Mouse (Mus musculus): Measurements from ENCODE around the gene Cntd1. TPM values are rescaled to one million over a fixed set of nuclear protein-coding genes. Genes with fewer than 3 reads are reported as not detected.

Cntd1 gene
- 4.6 TPM for polyA plus RNA-seq (2014; fragmentation: Illumina TruSeq; extraction: RNeasy Lipid Tissue Mini Kit (QIAGEN cat#74804); ENCODE audit: low read depth, low replicate concordance)

GRCm38 (mm10) chr11:101278223-101279192, at the start of gene Cntd1, which contains the start of gene Coa3:
Gene Cntd1 (plus strand): TSS chr11:101279012.
Gene Coa3 (minus strand): TSS chr11:101279114.

GRCm38 (mm10) chr11:101245855-101246701, 32.7 kb upstream of the Cntd1 start, which contains the start of gene Ramp2:
Gene Ramp2 (plus strand): TSS chr11:101246028.

DNA sequence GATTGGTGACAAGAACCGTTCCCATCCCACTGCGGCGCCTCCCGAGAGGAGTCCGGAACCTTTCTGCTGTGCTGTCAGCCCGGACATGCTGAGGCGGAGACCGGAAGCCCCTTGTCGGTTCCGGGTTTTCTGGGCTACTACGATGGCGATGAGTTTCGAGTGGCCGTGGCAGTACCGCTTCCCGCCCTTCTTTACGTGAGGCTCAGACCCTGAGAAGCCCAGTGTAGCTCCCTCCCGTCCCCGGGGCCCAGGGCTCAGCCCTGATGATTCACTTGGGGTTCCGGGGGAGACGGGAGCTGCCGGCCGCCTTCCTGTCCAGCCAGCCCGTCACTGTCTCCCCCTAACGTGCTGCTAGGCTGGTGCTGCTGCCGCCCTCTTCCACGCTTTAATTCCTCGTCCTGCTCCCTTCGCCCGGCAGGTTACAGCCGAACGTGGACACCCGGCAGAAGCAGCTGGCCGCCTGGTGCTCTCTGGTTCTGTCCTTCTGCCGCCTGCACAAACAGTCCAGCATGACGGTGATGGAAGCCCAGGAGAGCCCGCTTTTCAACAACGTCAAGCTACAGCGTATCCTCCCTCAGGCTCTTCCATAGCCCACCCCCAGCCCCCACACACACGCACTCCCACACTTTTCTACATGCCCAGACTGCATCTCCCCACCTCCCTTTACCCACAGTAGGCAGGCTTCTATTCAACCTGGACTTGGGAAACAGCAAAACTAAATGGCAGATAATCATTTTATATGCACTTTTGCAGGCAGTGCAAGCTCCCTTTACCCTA, 25.0 kb upstream of the Cntd1 start, which contains the start of gene Vps25:
TSS of gene Vps25 (plus strand) at position 95 of the 777 bp plus-strand sequence.

GRCm38 (mm10) chr11:101259948-101260825, 18.6 kb upstream of the Cntd1 start, which contains the start of gene Wnk4:
Gene Wnk4 (plus strand): TSS chr11:101260567.

DNA sequence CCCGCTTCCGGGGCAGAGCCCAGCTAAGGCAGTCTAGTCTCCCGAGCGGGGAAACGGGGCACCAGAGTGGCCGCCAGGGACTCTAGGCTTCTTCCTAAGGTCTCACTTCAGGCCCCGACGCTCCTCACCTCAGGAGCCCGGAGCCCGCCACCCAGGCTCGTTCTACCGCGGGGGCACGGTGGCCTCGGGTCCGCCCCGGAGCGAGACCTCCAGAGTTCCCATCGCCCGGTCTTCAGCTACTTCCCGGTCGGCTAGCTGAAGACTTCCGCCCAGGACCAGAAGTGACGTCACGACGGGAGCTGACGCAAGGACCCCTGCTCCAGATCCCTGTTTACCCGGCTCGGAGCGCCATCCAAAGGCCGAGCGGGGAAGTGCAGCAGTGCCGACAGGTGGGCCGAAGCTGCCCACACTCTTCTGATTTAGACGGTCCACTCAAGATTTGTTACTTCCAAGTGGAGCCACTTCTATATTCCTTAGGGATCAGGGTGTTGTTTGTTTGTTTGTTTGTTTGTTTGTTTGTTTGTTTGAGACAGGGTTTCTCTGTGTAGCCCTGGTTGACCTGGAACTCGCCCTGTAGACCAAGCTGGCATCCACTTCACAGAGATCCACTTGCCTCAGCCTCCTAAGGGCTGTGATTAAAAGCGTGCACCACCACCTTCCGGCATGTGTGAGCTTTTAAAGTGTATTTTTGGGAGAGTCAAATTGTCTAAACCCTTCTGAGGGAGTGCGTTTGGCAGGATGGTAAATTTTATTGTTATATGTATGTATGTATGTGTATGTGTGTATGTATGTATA, 23.4 kb downstream of the Cntd1 start, which contains the start of gene Becn1:
TSS of gene Becn1 (minus strand) at position 283 of the 795 bp plus-strand sequence.

DNA sequence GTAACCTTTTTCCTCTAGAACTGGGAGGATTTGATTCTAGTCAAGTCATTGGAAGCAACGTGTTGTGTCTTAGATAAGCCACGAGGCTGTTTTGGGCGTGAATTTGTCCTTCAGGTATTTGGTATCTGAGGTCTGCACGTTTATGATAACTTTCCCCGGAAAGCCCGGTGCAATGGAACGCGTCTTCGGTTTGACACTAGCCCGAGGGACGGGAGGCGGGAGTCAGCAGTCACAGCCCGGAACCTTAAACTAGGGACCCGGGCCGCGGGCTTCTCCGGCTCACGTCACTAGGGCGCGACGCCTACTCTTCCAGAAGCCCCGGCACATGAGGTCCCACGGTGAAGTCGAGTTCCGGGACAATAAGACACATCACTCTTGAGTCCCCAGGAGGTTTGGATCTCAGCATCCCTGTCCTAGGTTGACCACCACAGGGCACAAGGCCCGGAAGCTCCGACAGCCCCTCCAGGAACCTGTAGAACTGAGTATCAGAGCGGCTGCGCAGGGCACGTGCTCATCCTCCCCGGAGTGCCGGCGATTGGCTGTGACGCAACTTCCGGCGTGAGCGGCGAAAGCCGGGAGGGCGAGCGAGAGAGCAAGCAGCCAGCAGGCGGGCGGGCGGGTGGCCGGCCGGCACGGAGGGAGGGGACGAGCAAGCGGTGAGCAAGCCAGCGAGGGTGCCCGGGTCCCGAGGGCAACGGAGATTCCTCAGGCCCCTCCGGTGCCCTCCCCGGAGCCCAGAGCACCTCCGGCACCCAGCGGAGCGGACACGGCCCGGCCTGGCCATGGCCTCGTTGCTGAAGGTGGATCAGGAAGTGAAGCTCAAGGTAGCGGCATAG, 37.1 kb downstream of the Cntd1 start, which contains the start of gene Psme3:
TSS of gene Psme3 (plus strand) at position 549 of the 836 bp plus-strand sequence.

GRCm38 (mm10) chr11:101324763-101325162, 46.0 kb downstream of the Cntd1 start, which contains the start of gene Aoc2:
Gene Aoc2 (plus strand): TSS chr11:101325063.

GRCm38 (mm10) chr11:101330371-101330924, 51.6 kb downstream of the Cntd1 start, which contains the start of gene Aoc3:
Gene Aoc3 (plus strand): TSS chr11:101330605.

Other genes with a start within 250 kb of the Cntd1 start
- gene Naglu, start 209.0 kb upstream of the Cntd1 start, polyA plus RNA-seq (2014; fragmentation: Illumina TruSeq; extraction: RNeasy Lipid Tissue Mini Kit (QIAGEN cat#74804); ENCODE audit: low read depth, low replicate concordance), result 0.32 TPM
- not detected for gene Hsd17b1, start 200.6 kb upstream of the Cntd1 start, polyA plus RNA-seq (2014; fragmentation: Illumina TruSeq; extraction: RNeasy Lipid Tissue Mini Kit (QIAGEN cat#74804); ENCODE audit: low read depth, low replicate concordance)
- gene Coasy, start 196.4 kb upstream of the Cntd1 start, polyA plus RNA-seq (2014; fragmentation: Illumina TruSeq; extraction: RNeasy Lipid Tissue Mini Kit (QIAGEN cat#74804); ENCODE audit: low read depth, low replicate concordance), result 7.6 TPM
- 48.5 TPM for gene Mlx, start 191.7 kb upstream of the Cntd1 start, polyA plus RNA-seq (2014; fragmentation: Illumina TruSeq; extraction: RNeasy Lipid Tissue Mini Kit (QIAGEN cat#74804); ENCODE audit: low read depth, low replicate concordance)
- 3.7 TPM for gene Psmc3ip, start 183.6 kb upstream of the Cntd1 start, polyA plus RNA-seq (2014; fragmentation: Illumina TruSeq; extraction: RNeasy Lipid Tissue Mini Kit (QIAGEN cat#74804); ENCODE audit: low read depth, low replicate concordance)
- gene Retreg3, start 159.1 kb upstream of the Cntd1 start, polyA plus RNA-seq (2014; fragmentation: Illumina TruSeq; extraction: RNeasy Lipid Tissue Mini Kit (QIAGEN cat#74804); ENCODE audit: low read depth, low replicate concordance), result 37.4 TPM
- gene Tubg1, start 159.1 kb upstream of the Cntd1 start, polyA plus RNA-seq (2014; fragmentation: Illumina TruSeq; extraction: RNeasy Lipid Tissue Mini Kit (QIAGEN cat#74804); ENCODE audit: low read depth, low replicate concordance), result 0.36 TPM
- gene Tubg2, start 123.1 kb upstream of the Cntd1 start, polyA plus RNA-seq (2014; fragmentation: Illumina TruSeq; extraction: RNeasy Lipid Tissue Mini Kit (QIAGEN cat#74804); ENCODE audit: low read depth, low replicate concordance), result not detected
- not detected for gene Cntnap1, start 108.5 kb upstream of the Cntd1 start, polyA plus RNA-seq (2014; fragmentation: Illumina TruSeq; extraction: RNeasy Lipid Tissue Mini Kit (QIAGEN cat#74804); ENCODE audit: low read depth, low replicate concordance)
- not detected for gene Plekhh3, start 107.7 kb upstream of the Cntd1 start, polyA plus RNA-seq (2014; fragmentation: Illumina TruSeq; extraction: RNeasy Lipid Tissue Mini Kit (QIAGEN cat#74804); ENCODE audit: low read depth, low replicate concordance)
- gene Ccr10, start 103.6 kb upstream of the Cntd1 start, polyA plus RNA-seq (2014; fragmentation: Illumina TruSeq; extraction: RNeasy Lipid Tissue Mini Kit (QIAGEN cat#74804); ENCODE audit: low read depth, low replicate concordance), result not detected
- gene Ezh1, start 52.5 kb upstream of the Cntd1 start, polyA plus RNA-seq (2014; fragmentation: Illumina TruSeq; extraction: RNeasy Lipid Tissue Mini Kit (QIAGEN cat#74804); ENCODE audit: low read depth, low replicate concordance), result 30.4 TPM
- gene Ramp2, start 33.0 kb upstream of the Cntd1 start, polyA plus RNA-seq (2014; fragmentation: Illumina TruSeq; extraction: RNeasy Lipid Tissue Mini Kit (QIAGEN cat#74804); ENCODE audit: low read depth, low replicate concordance), result 6.7 TPM
- gene Vps25, start 25.3 kb upstream of the Cntd1 start, polyA plus RNA-seq (2014; fragmentation: Illumina TruSeq; extraction: RNeasy Lipid Tissue Mini Kit (QIAGEN cat#74804); ENCODE audit: low read depth, low replicate concordance), result 115 TPM
- 2.6 TPM for gene Wnk4, start 18.4 kb upstream of the Cntd1 start, polyA plus RNA-seq (2014; fragmentation: Illumina TruSeq; extraction: RNeasy Lipid Tissue Mini Kit (QIAGEN cat#74804); ENCODE audit: low read depth, low replicate concordance)
- gene Coa3, start 102 bp downstream of the Cntd1 start, polyA plus RNA-seq (2014; fragmentation: Illumina TruSeq; extraction: RNeasy Lipid Tissue Mini Kit (QIAGEN cat#74804); ENCODE audit: low read depth, low replicate concordance), result 13.9 TPM
- gene Becn1, start 23.3 kb downstream of the Cntd1 start, polyA plus RNA-seq (2014; fragmentation: Illumina TruSeq; extraction: RNeasy Lipid Tissue Mini Kit (QIAGEN cat#74804); ENCODE audit: low read depth, low replicate concordance), result 96.1 TPM
- 180 TPM for gene Psme3, start 37.2 kb downstream of the Cntd1 start, polyA plus RNA-seq (2014; fragmentation: Illumina TruSeq; extraction: RNeasy Lipid Tissue Mini Kit (QIAGEN cat#74804); ENCODE audit: low read depth, low replicate concordance)
- gene Aoc2, start 46.1 kb downstream of the Cntd1 start, polyA plus RNA-seq (2014; fragmentation: Illumina TruSeq; extraction: RNeasy Lipid Tissue Mini Kit (QIAGEN cat#74804); ENCODE audit: low read depth, low replicate concordance), result 0.28 TPM
- 2.3 TPM for gene Aoc3, start 51.6 kb downstream of the Cntd1 start, polyA plus RNA-seq (2014; fragmentation: Illumina TruSeq; extraction: RNeasy Lipid Tissue Mini Kit (QIAGEN cat#74804); ENCODE audit: low read depth, low replicate concordance)
- gene G6pc, start 88.5 kb downstream of the Cntd1 start, polyA plus RNA-seq (2014; fragmentation: Illumina TruSeq; extraction: RNeasy Lipid Tissue Mini Kit (QIAGEN cat#74804); ENCODE audit: low read depth, low replicate concordance), result 542 TPM
- gene Aarsd1, start 138.6 kb downstream of the Cntd1 start, polyA plus RNA-seq (2014; fragmentation: Illumina TruSeq; extraction: RNeasy Lipid Tissue Mini Kit (QIAGEN cat#74804); ENCODE audit: low read depth, low replicate concordance), result 10.7 TPM
- gene Gm27029, start 145.8 kb downstream of the Cntd1 start, polyA plus RNA-seq (2014; fragmentation: Illumina TruSeq; extraction: RNeasy Lipid Tissue Mini Kit (QIAGEN cat#74804); ENCODE audit: low read depth, low replicate concordance), result 0.81 TPM
- gene Rundc1, start 146.1 kb downstream of the Cntd1 start, polyA plus RNA-seq (2014; fragmentation: Illumina TruSeq; extraction: RNeasy Lipid Tissue Mini Kit (QIAGEN cat#74804); ENCODE audit: low read depth, low replicate concordance), result 3.9 TPM
- gene Ptges3l, start 146.3 kb downstream of the Cntd1 start, polyA plus RNA-seq (2014; fragmentation: Illumina TruSeq; extraction: RNeasy Lipid Tissue Mini Kit (QIAGEN cat#74804); ENCODE audit: low read depth, low replicate concordance), result 2.0 TPM
- 36.8 TPM for gene Rpl27, start 163.3 kb downstream of the Cntd1 start, polyA plus RNA-seq (2014; fragmentation: Illumina TruSeq; extraction: RNeasy Lipid Tissue Mini Kit (QIAGEN cat#74804); ENCODE audit: low read depth, low replicate concordance)
- gene Ifi35, start 169.4 kb downstream of the Cntd1 start, polyA plus RNA-seq (2014; fragmentation: Illumina TruSeq; extraction: RNeasy Lipid Tissue Mini Kit (QIAGEN cat#74804); ENCODE audit: low read depth, low replicate concordance), result 0.93 TPM
- gene Rnd2, start 186.0 kb downstream of the Cntd1 start, polyA plus RNA-seq (2014; fragmentation: Illumina TruSeq; extraction: RNeasy Lipid Tissue Mini Kit (QIAGEN cat#74804); ENCODE audit: low read depth, low replicate concordance), result 4.5 TPM
- gene Vat1, start 187.2 kb downstream of the Cntd1 start, polyA plus RNA-seq (2014; fragmentation: Illumina TruSeq; extraction: RNeasy Lipid Tissue Mini Kit (QIAGEN cat#74804); ENCODE audit: low read depth, low replicate concordance), result 1.5 TPM